26 mouse cellular contexts compared by ENCODE assay signal in genomic region chr7:109533888-109534287, GRCm38 (mm10). TPM values are rescaled to one million over a fixed set of nuclear protein-coding genes. Genes with fewer than 3 reads are reported as not detected.
DNase-seq lines count a peak whose midpoint lies in the region; ATAC-seq and TF ChIP-seq lines count a peak whose summit lies in the region.
"Had no signal": no experiment of that assay in that cellular context is flagged by ENCODE, and none has a peak within 500 bp of the region (broad histone marks: within the 10 kb centered on the region; RNA-seq: fewer than 3 reads in every experiment).

No protein-coding gene starts in this region.

- 0 out of 2 replicates have a peak, but pooled peaks have one; percentile 24 for ATAC-seq in frontal cortex, adult (ENCODE audit: low TSS enrichment)
- ATAC-seq: forebrain, embryonic 14.5 days; hindbrain, postnatal 0 days; inflammation-experienced regulatory T-cells, adult 6 months; Patski had no signal

- DNase-seq in frontal cortex, adult 2 months (ENCODE audit: extremely low spot score in 1 of 2, low spot score in 1 of 2), result no peak
- no peak for DNase-seq in layer of hippocampus, adult 2 months (ENCODE audit: low spot score in 2 of 2)
- no peak for DNase-seq in layer of hippocampus, adult 18-20 months (ENCODE audit: low spot score in 2 of 2)
- peak; percentile 59 for DNase-seq in brain, adult 2 months (ENCODE audit: low read depth, low spot score)
- DNase-seq in telencephalon, adult 2 months (ENCODE audit: low read depth, low spot score), result peak; percentile 17
- no peak for DNase-seq in adrenal gland, adult (ENCODE audit: inconsistent age in 2 of 2, low spot score in 1 of 2)
- DNase-seq: adrenal gland, adult 2 months; adrenal gland, postnatal 14 days; B cell, adult 2 months; cerebellum, adult 11-12 months; cerebellum, adult 8-10 months; cerebellum, postnatal 14 days; gastrocnemius, postnatal 10 days; gastrocnemius, postnatal 36 days; heart, adult 2 months; heart, postnatal 14 days; heart, postnatal 4 days had no signal

- no peak overlapping the region for H3K4me3 ChIP-seq in layer of hippocampus, adult 2 months
- H3K4me3 ChIP-seq: forebrain, embryonic 10.5 days; heart, adult 2 months; heart, embryonic 10.5 days; heart, embryonic 13.5 days had no signal

- no peak for TF ChIP-seq CTCF in layer of hippocampus, adult 2 months (conservative IDR thresholded peaks at IDR 0.05)

- peak overlapping the region; percentile 58; the same call in 1 of the 2 replicates for H3K27ac ChIP-seq in layer of hippocampus, adult 2 months
- H3K27ac ChIP-seq: forebrain, embryonic 10.5 days; heart, embryonic 10.5 days; heart, embryonic 13.5 days; hindbrain, embryonic 14.5 days; hindbrain, postnatal 0 days had no signal

RNA-seq across cellular contexts. Expression of gene Rpl27a, which starts 14.9 kb away (rescaled TPM):
- 295 and 337 TPM in 2 replicates for polyA plus RNA-seq in frontal cortex, adult 2 months (2012; rRNA removed)
- total RNA-seq in layer of hippocampus, adult 2 months (2021), result 100 to 1,000 TPM; 143 to 145 TPM
- 100 to 1,000 TPM; 158 to 159 TPM for total RNA-seq in layer of hippocampus, adult 18-20 months (2021)

RNA-seq across cellular contexts. Expression of gene Trim66, which starts 26.0 kb away (rescaled TPM):
- polyA plus RNA-seq in frontal cortex, adult 2 months (2012; rRNA removed), result 7.9 and 9.6 TPM in 2 replicates
- total RNA-seq in layer of hippocampus, adult 2 months (2021), result 1 to 10 TPM; 5.0 to 6.0 TPM
- total RNA-seq in layer of hippocampus, adult 18-20 months (2021), result 1 to 10 TPM; 6.2 to 7.2 TPM
- polyA plus RNA-seq: heart, embryonic 13.5 days; inflammation-experienced regulatory T-cells, adult 6 months had no signal

Comparison
In these comparisons a context has a peak if more than half of its experiments do, and no peak if none do; other contexts are left out.
1. DNase-seq: peak in brain, adult 2 months (single experiment) and telencephalon, adult 2 months (single experiment); none in frontal cortex, adult 2 months (0 of 2), layer of hippocampus, adult 2 months (0 of 2), layer of hippocampus, adult 18-20 months (0 of 2) and adrenal gland, adult (0 of 2).